Mouse (Mus musculus) liver, embryonic 15.5 days (tissue): Measurements from ENCODE around the gene Pacsin2. TPM values are rescaled to one million over a fixed set of nuclear protein-coding genes. Genes with fewer than 3 reads are reported as not detected.
"Not testable (repeated sequence)": the region's sequence is repeated elsewhere in the genome, so short reads cannot be mapped to it uniquely, and the experiment has no call there.

Experiments
- ATAC-seq: fragments of 200-750 bp; cut with Nextera tagmentation; 2 replicates; pipeline ENCODE4 v1.8.0; 2017; ENCODE audit warnings: moderate number of reproducible peaks, mild to moderate bottlenecking, moderate library complexity; ENCODE audit not compliant: insufficient read depth
- H3K27ac ChIP-seq: fragments of 300-500 bp; sonication (generic); replicated peaks from 2 replicates; pipeline ENCODE4 v1.5.1; 2015; ENCODE audit warnings: mild to moderate bottlenecking, inconsistent platforms
- H3K27me3 ChIP-seq: fragments of 300-500 bp; sonication (generic); 2 replicates; pipeline ENCODE4 v1.6.1; 2015; ENCODE audit warnings: mild to moderate bottlenecking, inconsistent platforms
- H3K36me3 ChIP-seq: fragments of 300-500 bp; sonication (generic); replicated peaks from 2 replicates; pipeline ENCODE4 v1.6.1; 2015; ENCODE audit warnings: moderate library complexity, mild to moderate bottlenecking, inconsistent platforms
- H3K4me1 ChIP-seq: fragments of 300-500 bp; sonication (generic); replicated peaks from 2 replicates; pipeline ENCODE4 v1.6.1; 2015; ENCODE audit warnings: inconsistent platforms
- H3K4me2 ChIP-seq: fragments of 300-500 bp; sonication (generic); 2 replicates; pipeline ENCODE4 v1.6.1; 2015; ENCODE audit warnings: moderate library complexity, mild to moderate bottlenecking, inconsistent platforms
- H3K4me3 ChIP-seq: fragments of 300-500 bp; sonication (generic); replicated peaks from 2 replicates; pipeline ENCODE4 v1.5.1; 2015; ENCODE audit warnings: mild to moderate bottlenecking, inconsistent platforms
- H3K9ac ChIP-seq: fragments of 300-500 bp; sonication (generic); 2 replicates; pipeline ENCODE4 v1.6.1; 2015; ENCODE audit warnings: moderate library complexity, mild to moderate bottlenecking, inconsistent platforms
- H3K9me3 ChIP-seq: fragments of 300-500 bp; sonication (generic); replicated peaks from 2 replicates; pipeline ENCODE4 v1.6.1; 2016; ENCODE audit warnings: inconsistent platforms
- WGBS: fragments of 180-500 bp; shearing (Covaris S2); methylation state at CpG from one replicate; pipeline ENCODE4 v1.1.7; 2015; ENCODE audit warnings: mixed read lengths; ENCODE audit not compliant: insufficient replicate concordance; 5-methylcytosine and 5-hydroxymethylcytosine counted together
- polyA plus RNA-seq: library from polyadenylated mRNA; unstranded; fragments of >200 nt; fragmentation: Nextera tagmentation; extraction: Ambion mirVana; gene quantifications from 2 replicates; pipeline ENCODE4 v1.2.1, GENCODE M21; 2015

The Pacsin2 gene
- polyA plus RNA-seq, 1 experiment from 2014 or later, result 46.7 TPM

DNA sequence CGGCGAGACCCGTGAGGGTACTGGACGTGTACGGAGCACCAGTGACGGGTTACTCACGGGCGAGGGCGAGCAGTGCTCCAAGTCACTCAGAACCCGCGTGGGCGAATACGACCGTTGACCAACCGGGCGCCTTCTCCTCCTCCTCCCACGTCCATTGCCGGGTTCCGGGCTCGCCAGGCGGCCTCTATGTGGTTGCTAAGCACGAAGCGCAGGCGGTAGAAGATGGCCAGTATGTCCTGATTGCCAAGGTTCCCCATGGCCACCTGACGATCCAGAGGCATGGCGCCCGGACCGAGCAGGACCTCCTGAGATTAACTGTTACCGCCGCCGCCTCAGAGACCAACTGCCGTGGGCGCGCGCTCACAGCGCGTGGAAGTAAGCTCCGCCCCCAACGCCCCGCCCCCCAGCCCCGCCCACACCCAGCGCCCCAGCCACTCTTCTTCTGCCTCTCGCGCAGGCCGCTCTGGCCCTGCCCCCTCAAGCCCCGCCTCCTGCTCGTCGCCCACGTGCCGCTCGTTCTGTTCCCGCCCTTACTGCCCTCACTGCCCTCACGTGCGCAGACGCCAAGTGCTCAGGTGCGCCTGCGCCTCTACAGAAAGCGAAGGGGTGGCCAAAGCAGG lies 97.4 kb downstream of the Pacsin2 start:
- peak; percentile 84 for ATAC-seq
- Histone ChIP-seq H3K9me3 (0 out of 2 replicates have a peak, but pooled peaks cover 7% of the 10 kb centered on the region), H3K4me2 (peak overlapping the region; percentile 79), H3K27me3 (no peaks in the 10 kb centered on the region), H3K4me1 (peaks cover 54% of the 10 kb centered on the region), H3K27ac (no peak overlapping the region), H3K4me3 (peak overlapping the region; percentile 55), H3K9ac (peak overlapping the region; percentile 25; the same call in 1 of the 2 replicates), H3K36me3 (0 out of 2 replicates have a peak, but pooled peaks cover 2% of the 10 kb centered on the region)
- WGBS, result 15% methylated on average over 55 of the region's 58 CpGs

DNA sequence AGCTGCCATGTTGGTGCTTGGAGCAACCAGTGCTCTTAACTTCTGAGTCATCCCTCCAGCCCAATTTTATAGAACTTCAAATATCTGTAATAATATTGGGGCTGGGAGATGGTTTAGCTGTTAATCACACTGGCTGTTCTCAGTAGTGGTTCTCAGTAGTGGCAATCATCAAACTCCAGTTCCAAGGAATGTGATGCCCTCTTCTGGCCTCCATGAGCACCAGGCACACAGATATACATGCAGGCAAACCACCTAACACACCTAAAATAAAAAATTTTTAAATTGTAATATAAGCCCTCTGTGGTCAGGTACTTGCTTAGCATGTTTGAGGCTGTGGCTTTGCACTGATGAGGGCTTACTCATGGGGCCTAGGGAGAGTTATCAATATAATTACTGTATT lies 98.7 kb downstream of the Pacsin2 start:
- no peak overlapping the region for H3K27ac ChIP-seq
- no peaks in the 10 kb centered on the region for H3K36me3 ChIP-seq
- H3K9ac ChIP-seq, result no peak overlapping the region
- H3K4me2 ChIP-seq, result peak overlapping the region; percentile 79
- H3K27me3 ChIP-seq, result no peaks in the 10 kb centered on the region
- ATAC-seq, result no peak
- H3K9me3 ChIP-seq, result 0 out of 2 replicates have a peak, but pooled peaks cover 7% of the 10 kb centered on the region
- H3K4me1 ChIP-seq, result peaks cover 54% of the 10 kb centered on the region
- H3K4me3 ChIP-seq, result no peak overlapping the region

DNA sequence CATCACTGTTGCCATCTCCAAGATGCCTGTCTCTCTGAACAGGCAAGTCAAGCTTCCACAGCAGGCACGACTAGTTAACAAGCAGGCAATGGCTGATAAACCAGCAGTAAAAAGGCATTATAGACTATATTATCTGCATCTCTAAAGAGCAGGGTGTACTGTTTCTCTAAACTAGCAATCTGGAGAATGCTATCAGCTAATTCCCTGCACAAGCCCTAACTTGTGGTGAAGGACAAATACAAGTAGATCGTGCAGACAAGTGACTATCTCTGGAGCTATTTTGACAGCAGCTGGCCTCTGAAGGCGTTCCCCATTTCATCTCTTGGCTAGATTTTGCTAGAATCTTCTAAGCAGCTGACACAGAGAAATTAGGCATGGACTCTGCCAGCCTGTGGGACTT lies 100.2 kb downstream of the Pacsin2 start:
- WGBS, result 19% methylated on average over 3 of the region's 3 CpGs
- ATAC-seq, result peak; percentile 42
- no peak overlapping the region for H3K9ac ChIP-seq

DNA sequence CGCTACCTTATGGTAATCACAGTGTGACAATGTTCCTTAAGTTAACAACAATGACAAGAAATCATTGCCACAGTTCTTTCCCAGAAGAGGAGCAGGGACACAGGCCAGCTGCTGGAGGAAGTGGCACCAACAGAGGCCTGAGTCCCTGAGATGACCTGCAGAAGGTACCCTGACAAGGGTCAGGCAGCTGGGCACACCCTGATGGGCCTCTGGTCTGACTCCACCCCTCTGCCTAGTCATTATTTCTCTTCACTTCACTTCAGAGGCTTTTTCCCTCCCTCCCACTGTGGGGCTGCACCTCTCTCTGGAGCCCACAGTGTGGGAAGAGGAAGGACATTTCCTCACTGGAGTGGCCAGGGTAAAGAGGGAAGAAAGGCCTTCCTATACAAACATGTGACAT lies 101.6 kb downstream of the Pacsin2 start:
- 89% methylated on average over 1 of the region's 1 CpGs for WGBS
- H3K4me3 ChIP-seq, H3K27ac ChIP-seq, H3K4me2 ChIP-seq, H3K27me3 ChIP-seq, ATAC-seq, H3K9me3 ChIP-seq, H3K9ac ChIP-seq, H3K36me3 ChIP-seq: not testable (repeated sequence)
- peaks cover 49% of the 10 kb centered on the region for H3K4me1 ChIP-seq

More for the DNA sequence above, 100.2 kb downstream of the Pacsin2 start:
- H3K4me1 ChIP-seq, result peaks cover 54% of the 10 kb centered on the region
- no peak overlapping the region for H3K4me3 ChIP-seq
- H3K27me3 ChIP-seq, result no peaks in the 10 kb centered on the region
- peak overlapping the region; percentile 60 for H3K27ac ChIP-seq
- H3K4me2 ChIP-seq, result 0 out of 2 replicates have a peak overlapping the region, but pooled peaks have one; percentile 6
- 0 out of 2 replicates have a peak, but pooled peaks cover 7% of the 10 kb centered on the region for H3K9me3 ChIP-seq
- no peaks in the 10 kb centered on the region for H3K36me3 ChIP-seq

DNA sequence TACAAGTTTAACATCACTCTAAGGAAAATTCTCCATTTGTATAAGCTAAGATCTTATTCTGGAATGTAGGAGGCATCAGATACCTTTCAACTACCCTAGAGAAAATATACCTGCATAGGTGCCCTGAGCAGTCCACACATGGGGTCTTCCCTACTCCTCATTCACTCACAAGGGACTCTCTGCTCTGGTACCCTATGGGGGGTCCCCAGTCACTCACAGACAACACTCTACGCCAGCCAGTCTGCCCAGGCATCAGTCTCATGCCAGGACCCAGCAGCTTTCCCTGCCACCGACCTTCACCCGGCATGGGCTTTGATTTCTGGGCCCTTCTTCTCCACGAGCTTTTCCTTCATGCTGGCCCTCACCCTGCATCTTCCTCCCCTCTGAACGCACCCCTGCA lies 103.5 kb downstream of the Pacsin2 start:
- H3K9ac ChIP-seq, H3K4me3 ChIP-seq, H3K4me2 ChIP-seq, H3K27me3 ChIP-seq, H3K27ac ChIP-seq, ATAC-seq, H3K9me3 ChIP-seq, H3K36me3 ChIP-seq: not testable (repeated sequence)
- 62% methylated on average over 5 of the region's 5 CpGs for WGBS
- H3K4me1 ChIP-seq, result peaks cover 32% of the 10 kb centered on the region

DNA sequence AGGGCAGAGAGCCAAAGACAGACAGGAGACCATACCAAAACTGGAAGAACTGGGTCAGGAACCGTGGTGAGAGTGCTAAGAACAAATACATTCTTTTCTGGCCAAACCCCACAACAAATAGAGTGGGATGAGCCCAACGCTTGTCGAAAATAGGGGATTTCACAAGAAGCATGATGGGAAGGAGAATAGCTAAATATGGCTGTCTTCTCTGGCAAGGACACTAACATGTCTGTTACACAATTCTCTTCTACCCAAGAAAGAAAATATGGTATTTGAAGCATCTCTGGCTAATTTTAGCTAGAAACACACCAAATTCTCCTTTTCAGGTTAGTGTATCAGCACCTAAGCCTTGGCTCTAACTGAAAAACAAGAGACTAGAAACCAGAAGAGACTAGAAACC lies 104.3 kb downstream of the Pacsin2 start:
- no peak for ATAC-seq
- no peak overlapping the region for H3K27ac ChIP-seq
- no peaks in the 10 kb centered on the region for H3K27me3 ChIP-seq
- no peak overlapping the region for H3K4me3 ChIP-seq
- 71% methylated on average over 3 of the region's 3 CpGs for WGBS
- H3K4me2 ChIP-seq, result no peak overlapping the region
- no peaks in the 10 kb centered on the region for H3K9me3 ChIP-seq
- H3K4me1 ChIP-seq, result peaks cover 25% of the 10 kb centered on the region
- peaks cover 9% of the 10 kb centered on the region for H3K36me3 ChIP-seq
- H3K9ac ChIP-seq, result no peak overlapping the region

DNA sequence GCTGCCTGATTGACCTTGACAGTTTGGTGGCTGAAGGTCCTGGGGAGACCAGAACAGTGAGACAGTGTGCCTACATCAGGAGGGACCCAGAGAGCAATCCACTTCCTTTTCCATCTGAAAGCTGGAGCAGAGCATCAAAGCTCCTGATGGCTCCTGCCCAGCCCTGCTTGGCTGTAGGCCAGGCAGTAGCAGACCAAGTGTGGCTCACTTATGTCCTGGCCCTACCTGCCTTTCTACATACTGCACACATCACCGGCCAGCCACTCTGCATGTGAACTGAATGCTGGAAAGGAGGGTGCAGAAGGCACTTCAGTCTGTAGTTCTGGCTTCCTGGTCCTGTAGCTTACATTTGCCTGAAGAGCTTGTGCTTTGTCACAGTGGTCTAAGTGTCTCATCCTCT lies 105.9 kb downstream of the Pacsin2 start:
- Histone ChIP-seq H3K9ac (no peak overlapping the region), H3K4me2 (no peak overlapping the region), H3K4me3 (no peak overlapping the region), H3K36me3 (peaks cover 9% of the 10 kb centered on the region), H3K9me3 (no peaks in the 10 kb centered on the region), H3K27ac (no peak overlapping the region), H3K27me3 (no peaks in the 10 kb centered on the region), H3K4me1 (peaks cover 9% of the 10 kb centered on the region)
- ATAC-seq, result no peak
- 76% methylated on average over 1 of the region's 1 CpGs for WGBS

DNA sequence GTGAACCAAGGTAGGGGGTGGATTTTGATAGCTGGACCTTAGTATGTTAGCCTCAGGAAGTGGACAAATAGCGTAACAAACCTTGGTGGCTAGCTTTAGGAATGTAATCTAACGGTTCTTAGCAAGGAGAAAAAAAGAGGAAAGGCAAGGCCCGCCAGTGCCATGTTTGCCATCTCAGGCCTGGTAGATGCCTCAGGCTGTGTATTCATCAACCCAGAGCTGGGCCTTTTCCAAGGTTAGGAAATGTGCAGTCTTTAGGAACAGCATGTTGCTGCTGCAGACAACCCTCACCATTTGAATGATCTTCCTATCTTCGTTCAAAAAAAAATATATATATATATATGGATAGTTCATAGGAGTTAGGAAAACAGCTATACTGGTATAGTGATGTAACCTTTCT lies 112.9 kb downstream of the Pacsin2 start:
- Histone ChIP-seq H3K9me3 (no peaks in the 10 kb centered on the region), H3K4me3 (no peak overlapping the region), H3K9ac (no peak overlapping the region), H3K27me3 (no peaks in the 10 kb centered on the region), H3K36me3 (no peaks in the 10 kb centered on the region), H3K4me1 (peaks cover 28% of the 10 kb centered on the region), H3K4me2 (no peak overlapping the region), H3K27ac (no peak overlapping the region)
- ATAC-seq, result no peak
- whole genome bisulfite sequencing, result 87% methylated on average over 4 of the region's 4 CpGs

DNA sequence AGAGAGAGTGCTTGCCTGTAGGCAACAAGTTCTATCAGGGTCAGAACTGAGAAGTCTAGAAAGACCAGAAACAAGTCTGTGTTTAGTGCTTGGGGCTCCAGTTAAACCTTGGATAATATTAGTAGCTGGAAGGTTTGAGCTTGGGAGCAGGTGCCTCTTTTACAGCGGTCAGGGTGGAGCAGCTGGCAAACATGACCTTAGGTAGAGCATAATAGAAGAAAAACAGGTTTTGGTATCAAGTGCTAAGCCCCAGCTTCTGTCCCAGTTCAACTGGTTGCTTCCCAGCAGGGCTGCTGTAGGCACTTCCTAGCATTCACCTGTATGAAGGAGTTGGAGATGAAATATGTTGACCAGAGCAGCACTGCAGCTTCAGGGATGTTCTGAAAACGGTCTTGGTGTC lies 113.5 kb downstream of the Pacsin2 start:
- 0 out of 2 replicates have a peak overlapping the region, but pooled peaks have one; percentile 80 for H3K9ac ChIP-seq
- ATAC-seq, result no peak

DNA sequence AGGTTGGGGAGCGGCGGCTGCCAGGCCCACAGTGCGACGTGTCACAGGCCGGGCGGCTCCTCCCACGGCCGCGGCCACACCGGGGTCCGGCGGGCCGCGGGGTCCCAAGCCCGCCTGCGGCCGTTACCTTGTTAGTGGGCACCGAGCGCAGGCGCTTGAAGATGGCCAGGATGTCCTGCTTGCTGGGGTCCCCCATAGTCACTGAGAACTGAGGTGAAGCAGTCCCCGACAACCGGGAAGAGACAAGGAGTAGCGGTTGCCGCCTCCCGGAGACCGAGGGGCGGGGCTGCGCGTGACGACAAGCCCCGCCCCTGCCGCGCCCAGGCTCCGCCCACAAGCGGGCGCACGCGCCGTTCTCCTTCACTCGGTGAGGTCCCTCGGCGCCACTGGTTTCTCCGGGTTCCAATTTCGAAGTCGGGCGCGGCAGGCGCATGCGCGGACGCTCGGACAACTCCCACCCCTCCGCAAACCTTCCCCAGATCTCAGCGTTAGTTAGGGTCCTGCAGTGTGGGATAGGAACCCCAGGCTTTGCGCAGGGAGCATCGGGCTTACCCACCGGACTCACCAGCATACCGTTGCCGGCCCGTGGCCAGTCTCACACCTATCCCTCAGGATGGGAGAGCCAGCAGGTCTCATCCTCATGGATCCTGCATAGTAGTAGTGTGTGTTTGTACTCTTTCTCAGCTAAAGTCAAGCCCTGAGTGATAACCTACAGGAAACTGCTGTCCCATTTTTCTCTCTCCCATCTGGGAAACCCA lies 114.3 kb downstream of the Pacsin2 start, which contains the start of gene Arfgap3:
Gene Arfgap3, minus strand, starts transcription at position 294 of the 758 bp plus-strand sequence.
- peak within 1 kb of the TSS; percentile 88 for H3K4me3 ChIP-seq
- ATAC-seq, result peak; percentile 91
- WGBS, result under 1% methylated on average over 60 of the region's 60 CpGs
- H3K9me3 ChIP-seq, result no peaks in the 10 kb centered on the region
- no peaks in the 10 kb centered on the region for H3K36me3 ChIP-seq
- H3K27me3 ChIP-seq, result no peaks in the 10 kb centered on the region
- peak within 1 kb of the TSS; percentile 93 for H3K4me2 ChIP-seq
- peak within 1 kb of the TSS; percentile 80 for H3K9ac ChIP-seq
- peaks cover 42% of the 10 kb centered on the region for H3K4me1 ChIP-seq
- H3K27ac ChIP-seq, result peak within 1 kb of the TSS; percentile 75

More for the DNA sequence above, 113.5 kb downstream of the Pacsin2 start:
- Histone ChIP-seq H3K9me3 (no peaks in the 10 kb centered on the region), H3K27me3 (no peaks in the 10 kb centered on the region), H3K27ac (peak overlapping the region; percentile 60), H3K4me3 (no peak overlapping the region), H3K36me3 (no peaks in the 10 kb centered on the region), H3K4me1 (peaks cover 35% of the 10 kb centered on the region), H3K4me2 (peak overlapping the region; percentile 93)
- 62% methylated on average over 2 of the region's 2 CpGs for WGBS

DNA sequence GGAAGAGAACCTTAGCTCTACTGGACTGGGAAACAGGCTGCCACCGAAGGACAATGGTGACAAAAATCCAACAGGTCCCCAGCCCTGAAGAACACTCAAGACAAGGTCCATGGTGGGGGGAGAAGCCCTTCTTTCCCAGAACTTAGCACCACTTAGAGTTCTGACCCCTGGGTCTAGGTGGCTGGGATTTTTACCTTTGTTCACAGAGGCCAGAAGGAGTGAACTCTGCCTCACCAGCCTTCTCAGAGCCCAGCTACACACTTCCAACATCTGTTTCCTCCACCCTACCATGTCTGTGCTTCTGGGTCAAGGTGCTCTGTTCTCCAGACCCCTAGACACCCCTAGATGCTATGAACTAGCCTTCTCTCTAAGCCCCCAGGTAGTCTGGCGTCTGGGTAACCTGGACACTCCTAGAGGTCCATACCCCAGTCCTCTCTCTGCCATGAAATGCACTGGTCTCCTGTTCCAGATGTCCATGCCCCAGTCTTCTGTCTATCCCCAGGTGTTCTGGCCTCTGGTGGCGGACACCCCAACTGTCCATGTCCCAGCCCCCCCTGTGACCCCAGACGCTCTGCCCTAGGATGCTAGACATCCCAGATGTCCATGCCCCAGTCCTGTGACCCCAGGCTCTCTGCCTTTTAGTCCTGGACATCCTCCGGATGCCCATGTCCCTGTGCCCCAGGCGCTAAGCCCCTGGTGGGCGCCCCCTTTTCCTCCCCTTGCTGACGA lies 115.0 kb downstream of the Pacsin2 start:
- Histone ChIP-seq H3K4me1 (peaks cover 50% of the 10 kb centered on the region), H3K36me3 (no peaks in the 10 kb centered on the region), H3K9me3 (no peaks in the 10 kb centered on the region), H3K27ac (peak overlapping the region; percentile 75), H3K27me3 (no peaks in the 10 kb centered on the region), H3K4me3 (peak overlapping the region; percentile 88), H3K9ac (peak overlapping the region; percentile 80), H3K4me2 (peak overlapping the region; percentile 93)
- WGBS, result 10% methylated on average over 8 of the region's 8 CpGs
- ATAC-seq, result peak; percentile 6
